Mouse (Mus musculus) forebrain, embryonic 16.5 days (tissue): ENCODE results near the gene Crispld2. TPM values are rescaled to one million over a fixed set of nuclear protein-coding genes. Genes with fewer than 3 reads are reported as not detected.

Experiments
- ATAC-seq: fragments of 200-750 bp; cut with Nextera tagmentation; 2 replicates; pipeline ENCODE4 v1.8.0; 2017; ENCODE audit warnings: mild to moderate bottlenecking, moderate library complexity
- H3K27ac ChIP-seq: fragments of 300-500 bp; sonication (generic); 2 replicates; pipeline ENCODE4 v1.5.1; 2014; ENCODE audit warnings: low read length, control low read depth
- H3K27me3 ChIP-seq: fragments of 300-500 bp; sonication (generic); replicated peaks from 2 replicates; pipeline ENCODE4 v1.6.1; 2014; ENCODE audit warnings: low read length; ENCODE audit not compliant: control insufficient read depth, insufficient read depth
- H3K36me3 ChIP-seq: fragments of 300-500 bp; sonication (generic); 2 replicates; pipeline ENCODE4 v1.6.1; 2014; ENCODE audit not compliant: control insufficient read depth, insufficient read depth
- H3K4me1 ChIP-seq: fragments of 300-500 bp; sonication (generic); replicated peaks from 2 replicates; pipeline ENCODE4 v1.6.1; 2014; ENCODE audit warnings: low read length; ENCODE audit not compliant: control insufficient read depth, insufficient read depth
- H3K4me2 ChIP-seq: fragments of 300-500 bp; sonication (generic); 2 replicates; pipeline ENCODE4 v1.6.1; 2014; ENCODE audit warnings: mild to moderate bottlenecking, low read length, control low read depth
- H3K4me3 ChIP-seq: fragments of 300-500 bp; sonication (generic); replicated peaks from 2 replicates; pipeline ENCODE4 v1.5.1; 2014; ENCODE audit warnings: mild to moderate bottlenecking, low read length, control low read depth
- H3K9ac ChIP-seq: fragments of 300-500 bp; sonication (generic); replicated peaks from 2 replicates; pipeline ENCODE4 v1.6.1; 2014; ENCODE audit warnings: low read depth, low read length, control low read depth
- H3K9me3 ChIP-seq: fragments of 300-500 bp; sonication (generic); 2 replicates; pipeline ENCODE4 v1.6.1; 2016; ENCODE audit warnings: low read length; ENCODE audit not compliant: control insufficient read depth
- whole genome bisulfite sequencing: fragments of 180-500 bp; shearing (Covaris S2); extraction: QIAGEN DNeasy Blood & Tissue Kit; methylation state at CpG from one replicate; pipeline ENCODE4 v1.1.7; 2014; 5-methylcytosine and 5-hydroxymethylcytosine counted together
- polyA plus RNA-seq: library from polyadenylated mRNA; unstranded; fragments of >200 nt; fragmentation: Nextera tagmentation; extraction: Ambion mirVana; gene quantifications from 2 replicates; pipeline ENCODE4 v1.2.1, GENCODE M21; 2015

Gene Crispld2
- polyA plus RNA-seq, 1 experiment from 2014 or later = 1.2 TPM

GRCm38 (mm10) chr8:120045471-120045870 lies 53.2 kb downstream of the Crispld2 start:
- H3K27ac ChIP-seq = no peak overlapping the region
- no peaks in the 10 kb centered on the region for H3K9me3 ChIP-seq
- no peak overlapping the region for H3K9ac ChIP-seq
- peaks cover 14% of the 10 kb centered on the region for H3K4me1 ChIP-seq
- H3K4me3 ChIP-seq = no peak overlapping the region
- no peak for ATAC-seq
- H3K36me3 ChIP-seq = no peaks in the 10 kb centered on the region
- H3K4me2 ChIP-seq = no peak overlapping the region
- 62% methylated on average over 5 of the region's 5 CpGs for WGBS
- no peaks in the 10 kb centered on the region for H3K27me3 ChIP-seq

GRCm38 (mm10) chr8:120046258-120047020 lies 54.2 kb downstream of the Crispld2 start:
- Histone ChIP-seq H3K27me3 (no peaks in the 10 kb centered on the region), H3K9me3 (no peaks in the 10 kb centered on the region), H3K27ac (peak overlapping the region; percentile 56), H3K4me1 (peaks cover 14% of the 10 kb centered on the region), H3K9ac (no peak overlapping the region), H3K4me2 (no peak overlapping the region), H3K36me3 (no peaks in the 10 kb centered on the region), H3K4me3 (no peak overlapping the region)
- 58% methylated on average over 14 of the region's 14 CpGs for WGBS
- peak; percentile 76 for ATAC-seq

GRCm38 (mm10) chr8:120049949-120050348 lies 57.7 kb downstream of the Crispld2 start:
- Histone ChIP-seq H3K27me3 (no peaks in the 10 kb centered on the region), H3K4me1 (peaks cover 14% of the 10 kb centered on the region), H3K36me3 (no peaks in the 10 kb centered on the region), H3K9me3 (no peaks in the 10 kb centered on the region), H3K4me3 (no peak overlapping the region), H3K27ac (no peak overlapping the region), H3K9ac (no peak overlapping the region), H3K4me2 (no peak overlapping the region)
- WGBS = 89% methylated on average over 13 of the region's 13 CpGs
- ATAC-seq = no peak

- H3K36me3 ChIP-seq = no peaks in the 10 kb centered on the region
- no peaks in the 10 kb centered on the region for H3K27me3 ChIP-seq
- H3K9me3 ChIP-seq = no peaks in the 10 kb centered on the region
- no peak for ATAC-seq
- H3K9ac ChIP-seq = no peak overlapping the region
- H3K4me1 ChIP-seq = peaks cover 14% of the 10 kb centered on the region
- 89% methylated on average over 10 of the region's 10 CpGs for WGBS
- H3K27ac ChIP-seq = no peak overlapping the region
- no peak overlapping the region for H3K4me3 ChIP-seq
- H3K4me2 ChIP-seq = no peak overlapping the region
Measured at GRCm38 (mm10) chr8:120050376-120050775, 58.1 kb downstream of the Crispld2 start.

GRCm38 (mm10) chr8:120051006-120051405 lies 58.8 kb downstream of the Crispld2 start:
- no peak overlapping the region for H3K27ac ChIP-seq
- H3K4me3 ChIP-seq = no peak overlapping the region
- H3K9me3 ChIP-seq = no peaks in the 10 kb centered on the region
- H3K9ac ChIP-seq = no peak overlapping the region
- no peaks in the 10 kb centered on the region for H3K27me3 ChIP-seq
- no peak for ATAC-seq
- H3K36me3 ChIP-seq = no peaks in the 10 kb centered on the region
- WGBS = 75% methylated on average over 4 of the region's 4 CpGs
- H3K4me2 ChIP-seq = no peak overlapping the region
- H3K4me1 ChIP-seq = peaks cover 11% of the 10 kb centered on the region

GRCm38 (mm10) chr8:120051908-120052307 lies 59.7 kb downstream of the Crispld2 start:
- WGBS = 92% methylated on average over 4 of the region's 4 CpGs
- H3K4me3 ChIP-seq = no peak overlapping the region
- H3K9ac ChIP-seq = no peak overlapping the region
- H3K4me2 ChIP-seq = no peak overlapping the region
- H3K4me1 ChIP-seq = peaks cover 2% of the 10 kb centered on the region
- H3K27me3 ChIP-seq = no peaks in the 10 kb centered on the region
- no peaks in the 10 kb centered on the region for H3K9me3 ChIP-seq
- H3K36me3 ChIP-seq = no peaks in the 10 kb centered on the region
- no peak overlapping the region for H3K27ac ChIP-seq
- no peak for ATAC-seq

GRCm38 (mm10) chr8:120052318-120052717 lies 60.1 kb downstream of the Crispld2 start:
- no peak overlapping the region for H3K27ac ChIP-seq
- 87% methylated on average over 8 of the region's 8 CpGs for WGBS
- H3K4me1 ChIP-seq = no peaks in the 10 kb centered on the region
- no peak for ATAC-seq
- no peak overlapping the region for H3K9ac ChIP-seq
- H3K36me3 ChIP-seq = no peaks in the 10 kb centered on the region
- no peak overlapping the region for H3K4me3 ChIP-seq
- no peaks in the 10 kb centered on the region for H3K27me3 ChIP-seq
- no peak overlapping the region for H3K4me2 ChIP-seq
- no peaks in the 10 kb centered on the region for H3K9me3 ChIP-seq

GRCm38 (mm10) chr8:120054833-120055232 lies 62.6 kb downstream of the Crispld2 start:
- no peaks in the 10 kb centered on the region for H3K27me3 ChIP-seq
- no peak overlapping the region for H3K4me2 ChIP-seq
- 89% methylated on average over 3 of the region's 3 CpGs for WGBS
- H3K9me3 ChIP-seq = no peaks in the 10 kb centered on the region
- no peaks in the 10 kb centered on the region for H3K4me1 ChIP-seq
- H3K27ac ChIP-seq = no peak overlapping the region
- no peak overlapping the region for H3K4me3 ChIP-seq
- H3K9ac ChIP-seq = no peak overlapping the region
- H3K36me3 ChIP-seq = no peaks in the 10 kb centered on the region
- ATAC-seq = no peak

GRCm38 (mm10) chr8:120057078-120057477 lies 64.8 kb downstream of the Crispld2 start:
- no peak overlapping the region for H3K27ac ChIP-seq
- H3K9me3 ChIP-seq = no peaks in the 10 kb centered on the region
- no peak overlapping the region for H3K9ac ChIP-seq
- ATAC-seq = no peak
- no peak overlapping the region for H3K4me2 ChIP-seq
- WGBS = 84% methylated on average over 2 of the region's 2 CpGs
- no peaks in the 10 kb centered on the region for H3K36me3 ChIP-seq
- H3K27me3 ChIP-seq = no peaks in the 10 kb centered on the region
- no peak overlapping the region for H3K4me3 ChIP-seq
- no peaks in the 10 kb centered on the region for H3K4me1 ChIP-seq

- WGBS = 86% methylated on average over 14 of the region's 14 CpGs
- ATAC-seq = no peak
- no peaks in the 10 kb centered on the region for H3K9me3 ChIP-seq
- H3K4me1 ChIP-seq = no peaks in the 10 kb centered on the region
- no peak overlapping the region for H3K4me2 ChIP-seq
- no peak overlapping the region for H3K9ac ChIP-seq
- no peak overlapping the region for H3K27ac ChIP-seq
- no peaks in the 10 kb centered on the region for H3K36me3 ChIP-seq
- no peak overlapping the region for H3K4me3 ChIP-seq
- H3K27me3 ChIP-seq = no peaks in the 10 kb centered on the region
Measured at GRCm38 (mm10) chr8:120062742-120063141, 70.5 kb downstream of the Crispld2 start.
